Mouse (Mus musculus): Measurements from ENCODE around the gene Cmss1.

The Cmss1 gene

GRCm38 (mm10) chr16:57383266-57383971, 223.2 kb downstream of the Cmss1 start:
- DNase-seq, result no peak

- DNase-seq, result no peak
These were observed 227.9 kb downstream of the Cmss1 start for GRCm38 (mm10) chr16:57378631-57379330.

- no peak for DNase-seq
These were observed 231.3 kb downstream of the Cmss1 start for GRCm38 (mm10) chr16:57375248-57375837.

GRCm38 (mm10) chr16:57372156-57372555, 234.5 kb downstream of the Cmss1 start:
- DNase-seq, result no peak

- DNase-seq, result no peak
These were observed 236.7 kb downstream of the Cmss1 start for GRCm38 (mm10) chr16:57369846-57370496.

GRCm38 (mm10) chr16:57366941-57367694, 239.5 kb downstream of the Cmss1 start:
- no peak for DNase-seq

GRCm38 (mm10) chr16:57366141-57366540, 240.5 kb downstream of the Cmss1 start:
- no peak for DNase-seq

- DNase-seq, result no peak
These were observed 242.2 kb downstream of the Cmss1 start for GRCm38 (mm10) chr16:57364498-57364897.

GRCm38 (mm10) chr16:57362679-57363401, 243.8 kb downstream of the Cmss1 start:
- DNase-seq, result peak; percentile 72

- DNase-seq, result no peak
These were observed 245.9 kb downstream of the Cmss1 start for GRCm38 (mm10) chr16:57360785-57361184.

- no peak for DNase-seq
These were observed 247.4 kb downstream of the Cmss1 start for GRCm38 (mm10) chr16:57359251-57359650.

GRCm38 (mm10) chr16:57357011-57357410, 249.7 kb downstream of the Cmss1 start:
- DNase-seq, result no peak

- no peak for DNase-seq
These were observed 250.2 kb downstream of the Cmss1 start for GRCm38 (mm10) chr16:57356454-57356853.

- DNase-seq, result no peak
These were observed 252.7 kb downstream of the Cmss1 start for GRCm38 (mm10) chr16:57353932-57354331.

- no peak for DNase-seq
These were observed 253.4 kb downstream of the Cmss1 start for GRCm38 (mm10) chr16:57353166-57353721.

GRCm38 (mm10) chr16:57352751-57353150, 253.9 kb downstream of the Cmss1 start, which contains the start of gene Filip1l:
Gene Filip1l (plus strand): TSS chr16:57353093.
- DNase-seq, result no peak

- no peak for DNase-seq
These were observed 257.0 kb downstream of the Cmss1 start for GRCm38 (mm10) chr16:57349689-57350088.

GRCm38 (mm10) chr16:57349039-57349438, 257.6 kb downstream of the Cmss1 start:
- peak; percentile 49 for DNase-seq

- DNase-seq, result no peak
These were observed 260.4 kb downstream of the Cmss1 start for GRCm38 (mm10) chr16:57346258-57346657.

GRCm38 (mm10) chr16:57340613-57340898, 266.1 kb downstream of the Cmss1 start:
- no peak for DNase-seq

GRCm38 (mm10) chr16:57339765-57340612, 266.7 kb downstream of the Cmss1 start:
- no peak for DNase-seq

Measured in lung, postnatal 14 days (tissue).